Mouse (Mus musculus): ENCODE results near the gene Prkar1a. TPM values are rescaled to one million over a fixed set of nuclear protein-coding genes. Genes with fewer than 3 reads are reported as not detected.

The Prkar1a gene
- polyA plus RNA-seq, 1 experiment from 2014 or later: 473 TPM

- peaks cover 3% of the 10 kb centered on the region; the same call in 1 of the 2 replicates for H3K4me1 ChIP-seq (replicated peaks)
- H3K27me3 ChIP-seq: no peaks in the 10 kb centered on the region
- H3K9me3 ChIP-seq: no peaks in the 10 kb centered on the region
- no peak overlapping the region for H3K4me3 ChIP-seq
- 89% methylated on average over 8 of the region's 8 CpGs for WGBS
- no peak for ATAC-seq (ENCODE audit: low FRiP score)
- H3K36me3 ChIP-seq: peaks cover 54% of the 10 kb centered on the region
- H3K4me2 ChIP-seq: no peak overlapping the region
- no peak overlapping the region for H3K27ac ChIP-seq
- no peak overlapping the region for H3K9ac ChIP-seq
Observed at GRCm38 (mm10) chr11:109669149-109669708, 20.0 kb downstream of the Prkar1a start.

DNA sequence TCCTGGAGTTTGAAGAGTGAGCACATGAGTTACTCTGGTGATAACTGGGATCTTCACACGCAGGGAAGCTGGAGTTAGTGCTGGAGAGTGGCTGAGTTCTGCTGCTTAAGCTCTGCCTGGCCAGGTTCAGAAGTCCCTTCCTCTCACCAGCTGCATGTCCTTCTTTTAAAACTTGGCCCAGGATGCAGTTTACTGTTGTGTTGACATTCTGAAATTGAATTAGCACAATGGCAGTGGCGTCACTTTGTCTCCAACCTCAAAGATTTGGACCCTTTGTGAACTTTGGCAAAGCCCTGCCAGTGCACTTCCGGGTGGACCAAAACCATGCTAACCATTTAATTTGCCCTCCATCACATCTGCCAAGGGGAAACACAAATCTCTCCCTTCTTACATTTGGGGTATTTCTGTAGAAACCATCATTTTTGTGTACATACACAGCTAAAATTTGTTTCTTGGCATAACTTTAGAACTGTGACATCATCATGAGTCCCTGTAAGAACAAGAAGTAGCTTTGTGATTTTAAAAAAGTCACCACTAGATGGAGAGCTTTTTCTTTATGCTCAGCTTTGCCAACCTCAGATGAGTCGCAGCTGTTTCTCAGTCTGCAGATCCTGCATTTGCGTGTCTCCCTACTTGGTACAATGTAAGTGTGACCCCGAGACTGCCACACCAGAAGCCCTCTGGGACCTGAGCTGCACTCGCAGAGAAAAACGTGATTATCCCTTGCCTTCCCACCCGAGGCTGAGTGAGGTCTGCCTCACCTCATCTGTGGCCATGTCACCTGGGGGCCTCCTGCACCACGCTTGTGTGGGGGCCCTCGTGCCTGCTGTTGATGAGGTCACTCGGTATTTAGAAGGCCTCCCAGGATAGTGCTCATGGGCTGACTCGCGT is 21.1 kb downstream of the Prkar1a start:
- no peaks in the 10 kb centered on the region for H3K9me3 ChIP-seq
- H3K4me2 ChIP-seq: no peak overlapping the region
- no peak overlapping the region for H3K9ac ChIP-seq
- no peak overlapping the region for H3K4me3 ChIP-seq
- 59% methylated on average over 14 of the region's 14 CpGs for WGBS
- no peaks in the 10 kb centered on the region for H3K27me3 ChIP-seq
- H3K36me3 ChIP-seq: peaks cover 44% of the 10 kb centered on the region
- H3K4me1 ChIP-seq (replicated peaks): peaks cover 3% of the 10 kb centered on the region; the same call in 1 of the 2 replicates
- peak overlapping the region; percentile 48; the same call in 1 of the 2 replicates for H3K27ac ChIP-seq
- ATAC-seq (ENCODE audit: low FRiP score): peak; percentile 73

GRCm38 (mm10) chr11:109671136-109672020 is 22.2 kb downstream of the Prkar1a start:
- Histone ChIP-seq H3K4me1 (replicated peaks) (peaks cover 3% of the 10 kb centered on the region; the same call in 1 of the 2 replicates), H3K4me2 (no peak overlapping the region), H3K36me3 (peaks cover 33% of the 10 kb centered on the region), H3K4me3 (no peak overlapping the region), H3K9me3 (no peaks in the 10 kb centered on the region), H3K27me3 (no peaks in the 10 kb centered on the region), H3K9ac (no peak overlapping the region), H3K27ac (no peak overlapping the region; the same call in 1 of the 2 replicates)
- WGBS: 86% methylated on average over 6 of the region's 6 CpGs
- ATAC-seq (ENCODE audit: low FRiP score): no peak

GRCm38 (mm10) chr11:109672021-109672324 is 22.8 kb downstream of the Prkar1a start:
- Histone ChIP-seq H3K4me3 (no peak overlapping the region), H3K4me1 (replicated peaks) (peaks cover 3% of the 10 kb centered on the region; the same call in 1 of the 2 replicates), H3K4me2 (no peak overlapping the region), H3K36me3 (peaks cover 27% of the 10 kb centered on the region), H3K9ac (no peak overlapping the region), H3K9me3 (no peaks in the 10 kb centered on the region), H3K27me3 (no peaks in the 10 kb centered on the region), H3K27ac (no peak overlapping the region)
- ATAC-seq (ENCODE audit: low FRiP score): no peak
- 90% methylated on average over 5 of the region's 5 CpGs for WGBS

DNA sequence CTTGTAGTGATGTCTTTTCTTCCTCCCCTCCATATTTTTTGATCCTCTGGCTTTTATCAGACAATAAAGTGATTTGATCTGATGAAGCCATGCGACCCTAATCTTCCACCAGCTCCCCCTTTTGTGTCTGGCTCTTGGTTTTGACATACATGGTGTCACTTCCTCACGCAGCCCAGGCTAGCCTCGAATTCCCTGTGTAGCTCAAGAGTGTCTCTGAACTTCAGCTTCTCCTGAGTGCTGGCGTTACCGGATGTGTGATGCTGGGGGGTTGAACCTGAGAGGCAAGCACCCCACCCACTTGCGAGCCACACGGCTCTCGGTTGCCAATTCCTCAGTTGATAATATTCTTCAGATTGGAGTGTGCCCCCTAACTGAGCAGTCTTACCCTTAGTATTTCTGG is 23.2 kb downstream of the Prkar1a start:
- Histone ChIP-seq H3K27me3 (no peaks in the 10 kb centered on the region), H3K4me3 (no peak overlapping the region), H3K27ac (no peak overlapping the region), H3K9me3 (no peaks in the 10 kb centered on the region), H3K9ac (no peak overlapping the region), H3K4me2 (no peak overlapping the region), H3K4me1 (replicated peaks) (peaks cover 3% of the 10 kb centered on the region; the same call in 1 of the 2 replicates), H3K36me3 (peaks cover 23% of the 10 kb centered on the region)
- WGBS: 89% methylated on average over 8 of the region's 8 CpGs
- no peak for ATAC-seq (ENCODE audit: low FRiP score)

DNA sequence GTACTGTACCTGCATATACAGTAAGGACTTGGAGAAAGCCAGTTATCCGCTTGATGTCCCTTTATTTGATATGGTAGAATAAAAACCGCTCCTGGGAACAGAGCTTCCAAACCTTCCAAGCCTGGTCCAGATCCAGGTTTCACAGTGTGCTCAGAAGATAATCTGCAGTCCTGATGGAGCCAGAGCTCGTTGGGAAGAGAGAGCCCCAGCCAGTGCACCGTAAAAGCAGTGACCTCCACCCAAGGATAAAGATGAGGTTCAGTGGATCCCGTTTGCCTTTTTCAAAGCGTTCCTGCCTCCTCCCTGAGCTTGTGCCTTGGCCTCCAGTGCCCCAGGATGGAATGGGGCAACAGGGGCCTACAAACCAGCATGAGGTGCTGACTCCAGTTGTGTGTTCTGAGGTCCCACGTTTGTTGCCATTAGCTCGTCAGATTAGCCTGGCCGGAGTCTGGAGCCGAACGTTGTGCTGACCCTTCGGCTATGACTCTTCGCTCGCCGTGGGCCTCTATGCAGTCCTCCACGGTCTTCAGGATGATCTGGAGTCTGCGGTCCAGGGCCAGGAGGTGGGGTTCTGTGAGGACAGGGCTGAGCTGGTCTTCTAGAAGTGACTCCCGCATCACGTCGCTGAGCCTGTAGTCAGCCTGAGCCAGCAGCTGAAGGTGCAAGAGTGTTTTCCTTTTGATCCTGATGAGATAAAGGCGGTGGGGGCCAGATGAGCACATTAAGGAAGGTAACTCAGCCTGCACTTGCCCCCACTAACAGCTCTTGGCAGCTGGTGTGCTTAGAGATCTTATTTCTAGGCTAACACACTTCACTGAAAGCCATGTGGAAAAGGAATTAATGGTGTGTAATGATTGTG is 23.9 kb downstream of the Prkar1a start:
- H3K4me3 ChIP-seq: no peak overlapping the region
- H3K4me1 ChIP-seq (replicated peaks): peaks cover 3% of the 10 kb centered on the region; the same call in 1 of the 2 replicates
- no peaks in the 10 kb centered on the region for H3K9me3 ChIP-seq
- H3K9ac ChIP-seq: no peak overlapping the region
- H3K4me2 ChIP-seq: no peak overlapping the region
- peaks cover 15% of the 10 kb centered on the region for H3K36me3 ChIP-seq
- no peaks in the 10 kb centered on the region for H3K27me3 ChIP-seq
- H3K27ac ChIP-seq: no peak overlapping the region
- ATAC-seq (ENCODE audit: low FRiP score): no peak
- WGBS: 82% methylated on average over 21 of the region's 21 CpGs

- 90% methylated on average over 7 of the region's 7 CpGs for WGBS
- no peak for ATAC-seq (ENCODE audit: low FRiP score)
Observed at GRCm38 (mm10) chr11:109673741-109674140, 24.5 kb downstream of the Prkar1a start.

DNA sequence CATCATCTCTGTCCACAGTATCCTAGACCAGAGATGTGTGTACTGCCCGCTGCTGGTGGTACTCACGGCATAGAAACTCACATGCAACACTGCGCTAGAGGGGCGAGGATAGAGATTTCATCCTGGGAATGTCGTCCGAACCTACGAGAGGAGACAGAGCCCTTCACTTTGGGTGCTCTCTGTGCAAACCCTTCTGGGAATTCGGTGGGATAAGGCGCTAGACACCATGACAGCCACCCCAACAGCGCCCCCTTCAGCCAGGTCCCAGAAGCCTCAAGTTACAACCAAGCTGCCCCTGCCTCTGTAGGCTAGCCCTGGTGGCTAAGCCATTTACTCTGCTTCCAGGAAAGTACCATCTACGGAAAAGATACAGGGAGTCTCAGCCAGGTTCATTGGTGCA is 25.3 kb downstream of the Prkar1a start:
- H3K27ac ChIP-seq: no peak overlapping the region
- peaks cover 12% of the 10 kb centered on the region for H3K36me3 ChIP-seq
- H3K9me3 ChIP-seq: no peaks in the 10 kb centered on the region
- no peak overlapping the region for H3K4me3 ChIP-seq
- H3K4me1 ChIP-seq (replicated peaks): peaks cover 3% of the 10 kb centered on the region; the same call in 1 of the 2 replicates
- ATAC-seq (ENCODE audit: low FRiP score): no peak
- H3K4me2 ChIP-seq: no peak overlapping the region
- no peak overlapping the region for H3K9ac ChIP-seq
- no peaks in the 10 kb centered on the region for H3K27me3 ChIP-seq
- 83% methylated on average over 11 of the region's 11 CpGs for WGBS

More at GRCm38 (mm10) chr11:109673741-109674140, 24.5 kb downstream of the Prkar1a start:
- Histone ChIP-seq H3K4me2 (no peak overlapping the region), H3K36me3 (peaks cover 12% of the 10 kb centered on the region), H3K4me3 (no peak overlapping the region), H3K9ac (no peak overlapping the region), H3K4me1 (replicated peaks) (peaks cover 3% of the 10 kb centered on the region; the same call in 1 of the 2 replicates), H3K27me3 (no peaks in the 10 kb centered on the region), H3K27ac (no peak overlapping the region), H3K9me3 (no peaks in the 10 kb centered on the region)

GRCm38 (mm10) chr11:109675208-109675607 is 26.0 kb downstream of the Prkar1a start:
- peaks cover 3% of the 10 kb centered on the region; the same call in 1 of the 2 replicates for H3K4me1 ChIP-seq (replicated peaks)
- no peak overlapping the region for H3K9ac ChIP-seq
- no peak for ATAC-seq (ENCODE audit: low FRiP score)
- H3K36me3 ChIP-seq: peaks cover 6% of the 10 kb centered on the region
- H3K27me3 ChIP-seq: no peaks in the 10 kb centered on the region
- WGBS: 91% methylated on average over 3 of the region's 3 CpGs
- H3K27ac ChIP-seq: no peak overlapping the region
- H3K4me3 ChIP-seq: no peak overlapping the region
- H3K4me2 ChIP-seq: no peak overlapping the region
- no peaks in the 10 kb centered on the region for H3K9me3 ChIP-seq

DNA sequence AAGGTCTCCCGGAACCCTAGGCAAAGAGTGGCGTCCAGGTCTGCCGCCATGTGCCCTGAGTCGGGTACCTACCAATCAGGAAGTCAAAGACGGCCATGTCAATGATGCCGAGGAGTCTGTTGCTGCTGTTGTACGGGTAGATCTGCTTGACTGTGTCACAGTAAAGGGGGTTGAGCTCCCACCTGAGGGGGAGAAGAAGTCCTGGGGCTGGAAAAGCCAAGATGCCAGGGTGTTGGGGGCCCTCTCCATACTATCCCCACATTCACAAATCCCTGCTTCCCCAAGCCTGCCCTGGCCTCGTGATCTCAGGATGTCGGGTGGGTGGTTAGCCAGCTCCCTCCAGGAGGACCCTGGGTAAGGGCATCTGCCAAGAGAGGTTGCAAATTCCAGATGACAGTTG is 26.6 kb downstream of the Prkar1a start:
- ATAC-seq (ENCODE audit: low FRiP score): no peak
- H3K4me2 ChIP-seq: no peak overlapping the region
- 91% methylated on average over 9 of the region's 9 CpGs for WGBS

DNA sequence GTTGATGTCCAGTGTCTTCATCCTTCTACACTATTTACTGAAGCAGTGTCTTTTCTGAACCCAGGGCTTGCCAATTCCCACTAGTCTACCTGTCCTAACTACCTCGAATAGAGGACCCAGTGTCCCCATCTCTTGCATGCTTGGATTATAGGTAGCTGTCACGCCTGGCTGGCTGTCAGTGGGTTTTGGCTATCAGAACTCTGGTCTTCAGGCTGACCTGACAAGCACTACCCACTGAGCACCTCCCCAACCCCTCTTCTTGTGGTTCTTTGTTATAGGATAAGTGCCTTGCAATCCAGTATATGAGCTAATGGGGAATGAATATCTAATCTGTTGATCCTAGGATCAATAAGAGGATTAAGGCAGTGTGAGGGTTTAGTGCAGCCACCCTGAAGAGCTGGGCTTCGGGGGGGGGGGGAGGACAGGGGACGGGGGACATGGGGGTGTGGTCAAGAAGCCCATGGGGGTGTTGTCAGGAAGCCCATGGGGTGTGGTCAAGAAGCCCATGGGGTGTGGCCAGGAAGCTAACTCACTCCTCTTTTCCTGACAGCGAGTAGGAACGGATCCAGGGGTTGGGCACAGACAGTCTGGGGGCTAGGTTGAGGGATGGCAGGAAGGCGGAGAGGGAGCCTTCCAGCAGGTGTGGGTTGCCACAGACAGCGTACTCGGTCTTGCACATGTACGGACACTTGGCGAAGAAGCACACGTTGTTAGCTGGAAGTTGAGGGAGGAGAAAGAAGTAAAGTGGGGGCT is 27.6 kb downstream of the Prkar1a start:
- Histone ChIP-seq H3K9ac (no peak overlapping the region), H3K9me3 (no peaks in the 10 kb centered on the region), H3K27me3 (no peaks in the 10 kb centered on the region), H3K4me3 (no peak overlapping the region), H3K4me2 (no peak overlapping the region), H3K4me1 (replicated peaks) (no peaks in the 10 kb centered on the region), H3K27ac (no peak overlapping the region), H3K36me3 (no peaks in the 10 kb centered on the region)
- 79% methylated on average over 12 of the region's 12 CpGs for WGBS
- ATAC-seq (ENCODE audit: low FRiP score): no peak

More for the DNA sequence above, 26.6 kb downstream of the Prkar1a start:
- Histone ChIP-seq H3K4me1 (replicated peaks) (no peaks in the 10 kb centered on the region), H3K27me3 (no peaks in the 10 kb centered on the region), H3K9ac (no peak overlapping the region), H3K4me3 (no peak overlapping the region), H3K27ac (no peak overlapping the region), H3K36me3 (peaks cover 2% of the 10 kb centered on the region), H3K9me3 (no peaks in the 10 kb centered on the region)

All from hindbrain, embryonic 13.5 days (tissue).